Mouse (Mus musculus) heart, adult 10 weeks (tissue): Measurements from ENCODE around the gene Gm10401. TPM values are rescaled to one million over a fixed set of nuclear protein-coding genes. Genes with fewer than 3 reads are reported as not detected.

Experiments used
- polyA plus RNA-seq: library from polyadenylated mRNA; stranded (reverse); fragments of 350-450 nt; fragmentation: Illumina TruSeq; extraction: RNeasy Lipid Tissue Mini Kit (QIAGEN cat#74804); gene quantifications from one replicate; pipeline ENCODE4 v1.2.3, GENCODE M21; 2014; ENCODE audit warnings: low read depth, low replicate concordance

Gene Gm10401
- polyA plus RNA-seq, result not detected

DNA sequence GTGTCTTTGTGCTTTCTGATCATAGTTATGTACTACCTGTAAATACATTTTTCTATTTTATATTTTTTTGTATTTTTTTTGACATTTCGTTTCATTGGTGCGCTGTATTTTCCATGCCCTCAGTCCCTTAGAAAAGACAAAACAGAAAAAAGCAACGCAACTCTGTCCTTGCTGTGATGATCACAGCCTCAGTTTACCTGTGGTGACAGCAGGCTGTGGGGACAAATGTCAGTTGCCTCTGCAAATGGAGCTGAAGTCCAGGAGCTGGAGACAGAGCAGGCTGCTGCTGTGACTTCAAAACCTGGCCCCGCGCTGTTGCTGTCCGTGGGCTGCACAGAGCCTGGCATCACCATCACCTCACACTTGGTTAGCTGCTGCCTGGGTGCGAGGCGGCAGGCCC, at the start of gene Gm10401:
TSS of gene Gm10401 (minus strand) at position 101 of the 400 bp plus-strand sequence.

DNA sequence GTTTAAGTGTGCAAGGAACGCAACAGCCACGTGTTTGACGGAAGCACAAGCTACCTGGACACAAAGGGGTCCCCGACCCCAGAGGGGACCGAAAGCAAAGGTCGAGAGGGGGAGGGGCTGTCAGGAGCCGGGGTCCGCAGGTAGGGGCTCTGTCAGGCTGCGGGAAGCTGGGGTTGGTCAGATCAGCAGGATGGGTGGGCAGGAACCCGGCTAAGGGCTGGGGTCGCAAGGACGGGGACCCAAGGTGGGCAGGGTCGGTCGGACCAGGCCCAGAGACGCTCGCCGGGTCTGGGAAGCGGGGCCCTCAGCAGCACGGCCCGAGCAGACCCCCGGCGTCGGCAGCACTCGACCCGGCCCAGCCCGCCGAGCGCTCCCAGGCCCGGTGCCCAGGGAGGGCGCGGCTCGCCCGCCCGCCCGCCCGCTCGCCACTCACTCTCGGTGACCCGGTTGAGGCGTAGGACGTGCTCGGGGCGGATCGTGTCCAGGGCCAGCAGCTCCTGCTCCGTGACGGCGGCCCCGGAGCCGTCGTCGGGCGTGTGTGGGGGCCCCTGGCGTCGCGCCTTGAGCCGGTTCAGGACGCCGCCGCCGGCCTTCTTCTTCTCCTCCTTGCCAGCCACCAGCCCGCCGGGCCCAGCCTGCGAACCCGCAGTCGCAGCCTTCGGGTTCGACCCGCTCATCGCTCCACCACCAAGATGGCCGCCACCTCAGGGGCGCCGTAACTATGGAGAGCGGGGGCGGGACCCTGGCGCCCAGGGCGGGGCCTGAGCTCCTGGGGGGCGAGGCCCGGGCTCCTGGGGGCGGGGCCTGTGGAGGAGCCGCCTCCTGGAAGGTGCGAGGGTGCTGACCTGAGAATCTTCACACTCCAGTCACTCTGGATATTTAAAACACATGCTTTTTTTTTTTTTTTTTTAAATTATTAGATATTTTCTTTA, 36.4 kb upstream of the Gm10401 start, which contains the start of gene Unc119b:
TSS of gene Unc119b (minus strand) at position 742 of the 932 bp plus-strand sequence.

DNA sequence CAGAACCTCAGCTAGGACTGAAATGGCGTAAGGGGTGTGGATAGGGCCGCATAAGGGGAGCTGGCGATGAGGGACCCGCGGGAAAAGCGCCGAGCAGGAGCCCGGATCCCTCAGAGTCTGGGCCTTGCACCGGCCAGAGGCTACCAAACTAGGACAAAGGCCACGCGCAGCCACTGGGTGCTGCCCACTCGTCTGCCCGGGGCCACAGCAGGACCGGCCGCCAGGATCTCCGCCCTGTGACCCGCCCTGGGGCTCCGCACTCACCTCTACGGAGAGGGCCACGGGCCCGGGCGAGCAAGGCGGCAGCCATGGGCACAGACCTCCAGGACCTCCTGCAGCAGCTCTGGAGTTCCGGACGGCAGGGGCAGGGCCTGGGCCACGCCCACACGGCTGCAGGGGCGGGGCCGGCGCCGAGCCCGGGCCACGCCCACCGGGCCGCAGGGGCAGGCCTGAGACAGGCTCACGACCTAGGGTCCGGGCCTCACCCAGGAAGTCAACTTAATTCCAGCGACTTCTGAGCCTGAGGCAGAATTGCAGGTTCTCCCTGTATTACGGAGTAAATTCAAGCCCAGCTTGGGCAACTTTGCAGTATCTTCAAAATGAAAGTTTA, 21.0 kb upstream of the Gm10401 start, which contains the start of gene Acads:
TSS of gene Acads (minus strand) at position 386 of the 610 bp plus-strand sequence.

Other genes with a start within 250 kb of the Gm10401 start
- gene 4930519G04Rik, start 244.6 kb downstream of the Gm10401 start, polyA plus RNA-seq, result not detected
- gene Gm9936, start 239.6 kb downstream of the Gm10401 start, polyA plus RNA-seq, result not detected
- gene Oasl2, start 201.4 kb downstream of the Gm10401 start, polyA plus RNA-seq, result 20.4 TPM
- 4.3 TPM for gene Oasl1, start 175.1 kb downstream of the Gm10401 start, polyA plus RNA-seq
- gene 2210016L21Rik, start 156.1 kb downstream of the Gm10401 start, polyA plus RNA-seq, result 12.4 TPM
- gene Hnf1a, start 127.2 kb downstream of the Gm10401 start, polyA plus RNA-seq, result not detected
- gene Sppl3, start 87.2 kb downstream of the Gm10401 start, polyA plus RNA-seq, result 22.3 TPM
- 243 TPM for gene Acads, start 21.1 kb upstream of the Gm10401 start, polyA plus RNA-seq
- gene Unc119b, start 36.7 kb upstream of the Gm10401 start, polyA plus RNA-seq, result 18.8 TPM
- 59.9 TPM for gene Mlec, start 59.9 kb upstream of the Gm10401 start, polyA plus RNA-seq
- 11.9 TPM for gene Cabp1, start 96.1 kb upstream of the Gm10401 start, polyA plus RNA-seq
- 57.9 TPM for gene Pop5, start 137.5 kb upstream of the Gm10401 start, polyA plus RNA-seq
- gene Rnf10, start 174.6 kb upstream of the Gm10401 start, polyA plus RNA-seq, result 267 TPM
- 119 TPM for gene Coq5, start 181.4 kb upstream of the Gm10401 start, polyA plus RNA-seq
- gene Dynll1, start 202.7 kb upstream of the Gm10401 start, polyA plus RNA-seq, result 76.2 TPM
- gene Srsf9, start 228.9 kb upstream of the Gm10401 start, polyA plus RNA-seq, result 20.9 TPM
- gene Gatc, start 242.9 kb upstream of the Gm10401 start, polyA plus RNA-seq, result 27.9 TPM
- 33.4 TPM for gene Triap1, start 242.9 kb upstream of the Gm10401 start, polyA plus RNA-seq